Mouse (Mus musculus) spleen, postnatal 10 days (tissue): ENCODE results near the gene Natd1.
"Not testable (repeated sequence)": the region's sequence is repeated elsewhere in the genome, so short reads cannot be mapped to it uniquely, and the experiment has no call there.

Experiments
- DNase-seq, 2 experiments: peaks; one replicate each; pipeline ENCODE4 v3.0.0; 2021 to 2022; ENCODE audit warnings: low spot score in 2 of 2

The Natd1 gene

GRCm38 (mm10) chr11:60889861-60890260 is 24.7 kb downstream of the Natd1 start:
- DNase-seq: no peak

GRCm38 (mm10) chr11:60886986-60887385 is 27.6 kb downstream of the Natd1 start:
- DNase-seq: not testable (repeated sequence)

- no peak for DNase-seq
Observed at GRCm38 (mm10) chr11:60882386-60882785, 32.2 kb downstream of the Natd1 start.

GRCm38 (mm10) chr11:60880559-60880958 is 34.0 kb downstream of the Natd1 start:
- DNase-seq: no peak

GRCm38 (mm10) chr11:60879423-60879822 is 35.1 kb downstream of the Natd1 start:
- DNase-seq: peak; percentile 35 to 78

- DNase-seq: peak; percentile 89 to 95
Observed at GRCm38 (mm10) chr11:60878675-60879294, 35.8 kb downstream of the Natd1 start, which contains the start of gene Tmem11. TSS of gene Tmem11 (minus strand) at chr11:60879272.

- DNase-seq: peak in 1 of 2 experiments; percentile 74
Observed at GRCm38 (mm10) chr11:60878056-60878612, 36.4 kb downstream of the Natd1 start.

GRCm38 (mm10) chr11:60873101-60873500 is 41.4 kb downstream of the Natd1 start:
- no peak for DNase-seq

GRCm38 (mm10) chr11:60871409-60871808 is 43.1 kb downstream of the Natd1 start:
- DNase-seq: no peak

GRCm38 (mm10) chr11:60869471-60869870 is 45.1 kb downstream of the Natd1 start:
- not testable (repeated sequence) for DNase-seq

GRCm38 (mm10) chr11:60867904-60868303 is 46.6 kb downstream of the Natd1 start:
- no peak for DNase-seq

GRCm38 (mm10) chr11:60867456-60867855 is 47.1 kb downstream of the Natd1 start:
- no peak for DNase-seq

GRCm38 (mm10) chr11:60866021-60866420 is 48.5 kb downstream of the Natd1 start:
- DNase-seq: no peak

GRCm38 (mm10) chr11:60864916-60865315 is 49.6 kb downstream of the Natd1 start:
- no peak for DNase-seq

GRCm38 (mm10) chr11:60864166-60864565 is 50.4 kb downstream of the Natd1 start:
- no peak for DNase-seq

- DNase-seq: no peak
Observed at GRCm38 (mm10) chr11:60863196-60863595, 51.4 kb downstream of the Natd1 start.

GRCm38 (mm10) chr11:60861993-60862392 is 52.6 kb downstream of the Natd1 start:
- DNase-seq: no peak

- DNase-seq: no peak
Observed at GRCm38 (mm10) chr11:60856587-60856986, 58.0 kb downstream of the Natd1 start.
